Mouse (Mus musculus) thymus, postnatal 10 days (tissue): ENCODE results near the gene Gm20388.
A peak's percentile ranks its signal among the peaks of the same experiment; 100 is the strongest.

Experiments
- DNase-seq, 2 experiments: peaks; one replicate each; pipeline ENCODE4 v3.0.0; 2021; ENCODE audit warnings: low spot score in 2 of 2

Gm20388 gene

GRCm38 (mm10) chr8:120383713-120384112 lies 473.1 kb downstream of the Gm20388 start:
- no peak for DNase-seq

- no peak for DNase-seq
Observed at GRCm38 (mm10) chr8:120384745-120385144, 474.1 kb downstream of the Gm20388 start.

GRCm38 (mm10) chr8:120388246-120388645 lies 477.6 kb downstream of the Gm20388 start:
- no peak for DNase-seq

- no peak for DNase-seq
Observed at GRCm38 (mm10) chr8:120390598-120390997, 480.0 kb downstream of the Gm20388 start.

GRCm38 (mm10) chr8:120391856-120392255 lies 481.2 kb downstream of the Gm20388 start:
- no peak for DNase-seq

- DNase-seq, result no peak
Observed at GRCm38 (mm10) chr8:120393085-120393484, 482.4 kb downstream of the Gm20388 start.

- DNase-seq, result no peak
Observed at GRCm38 (mm10) chr8:120393871-120394275, 483.2 kb downstream of the Gm20388 start.

GRCm38 (mm10) chr8:120395892-120396291 lies 485.3 kb downstream of the Gm20388 start:
- no peak for DNase-seq

GRCm38 (mm10) chr8:120396756-120397155 lies 486.1 kb downstream of the Gm20388 start:
- DNase-seq, result no peak

GRCm38 (mm10) chr8:120397444-120398411 lies 487.1 kb downstream of the Gm20388 start:
- DNase-seq, result no peak

- peak; percentile 53 to 55 for DNase-seq
Observed at GRCm38 (mm10) chr8:120399212-120399934, 488.7 kb downstream of the Gm20388 start.

- no peak for DNase-seq
Observed at GRCm38 (mm10) chr8:120401216-120401615, 490.6 kb downstream of the Gm20388 start.

- no peak for DNase-seq
Observed at GRCm38 (mm10) chr8:120401712-120402111, 491.1 kb downstream of the Gm20388 start.

GRCm38 (mm10) chr8:120403606-120404269 lies 493.1 kb downstream of the Gm20388 start:
- DNase-seq, result no peak

GRCm38 (mm10) chr8:120404609-120405036 lies 494.0 kb downstream of the Gm20388 start:
- peak in 1 of 2 experiments; percentile 69 for DNase-seq

- DNase-seq, result no peak
Observed at GRCm38 (mm10) chr8:120406008-120406632, 495.5 kb downstream of the Gm20388 start.

- DNase-seq, result peak; percentile 69 to 71
Observed at GRCm38 (mm10) chr8:120407701-120408240, 497.1 kb downstream of the Gm20388 start.

- DNase-seq, result no peak
Observed at GRCm38 (mm10) chr8:120408241-120409215, 497.9 kb downstream of the Gm20388 start.

- no peak for DNase-seq
Observed at GRCm38 (mm10) chr8:120409371-120410013, 498.9 kb downstream of the Gm20388 start.
